Mouse (Mus musculus) cerebellum, adult 9-10 months (tissue): ENCODE data around the gene Grm4.
"Not testable (repeated sequence)": the region's sequence is repeated elsewhere in the genome, so short reads cannot be mapped to it uniquely, and the experiment has no call there.

Experiments
- DNase-seq: peaks from one replicate; pipeline ENCODE4 v3.0.0; 2022

Gene Grm4

DNA sequence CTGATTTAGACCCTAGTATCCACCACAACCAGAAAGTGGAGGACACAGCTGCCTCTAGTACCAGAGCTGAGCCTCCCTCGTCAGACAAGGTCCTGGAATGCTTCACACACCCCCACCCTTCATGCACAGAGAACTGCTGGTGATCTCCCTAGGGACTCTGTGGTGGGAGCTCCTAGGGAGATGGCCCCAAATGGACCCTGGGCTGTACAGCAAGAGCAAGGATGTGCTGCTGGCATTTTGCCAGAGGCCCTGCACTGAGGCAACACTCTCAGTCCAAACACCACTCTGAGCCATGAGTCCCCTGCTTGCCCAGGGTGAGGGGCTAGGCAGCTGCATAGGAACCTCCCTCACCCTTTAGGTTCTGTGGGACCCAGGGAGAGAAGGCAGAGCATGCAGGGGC, 134.8 kb downstream of the Grm4 start:
- no peak for DNase-seq

- no peak for DNase-seq
Observed at GRCm38 (mm10) chr17:27385513-27386261, 135.5 kb downstream of the Grm4 start.

- no peak for DNase-seq
Observed at GRCm38 (mm10) chr17:27382916-27383315, 138.3 kb downstream of the Grm4 start.

GRCm38 (mm10) chr17:27380911-27381459, 140.2 kb downstream of the Grm4 start:
- not testable (repeated sequence) for DNase-seq

GRCm38 (mm10) chr17:27378977-27379376, 142.2 kb downstream of the Grm4 start:
- no peak for DNase-seq

DNA sequence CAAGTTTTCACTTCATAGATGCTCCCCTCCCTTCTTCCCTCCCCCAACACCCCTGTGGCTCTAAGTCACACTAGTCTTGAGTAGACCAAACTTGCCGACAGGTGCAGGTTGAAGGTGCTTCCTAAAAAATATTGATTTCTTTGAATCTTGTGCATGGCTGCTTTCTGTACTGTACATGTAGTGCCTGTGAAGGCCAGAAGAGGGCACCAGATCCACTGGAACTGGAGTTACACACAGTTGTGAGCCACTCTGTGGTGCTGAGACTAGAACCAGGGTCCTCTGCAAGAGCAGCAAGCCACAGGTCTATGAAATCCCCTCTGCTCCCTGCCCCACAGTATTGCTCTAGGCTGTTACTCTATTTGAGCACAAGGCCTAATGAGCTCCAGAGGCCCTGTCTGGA, 144.1 kb downstream of the Grm4 start:
- DNase-seq, result no peak

GRCm38 (mm10) chr17:27375551-27375950, 145.7 kb downstream of the Grm4 start:
- no peak for DNase-seq
